Mouse (Mus musculus) adrenal gland, postnatal 36 days (tissue): ENCODE measurements around the gene Mettl8. TPM values are rescaled to one million over a fixed set of nuclear protein-coding genes. Genes with fewer than 3 reads are reported as not detected.
A peak's percentile ranks its signal among the peaks of the same experiment; 100 is the strongest.

Experiments
- DNase-seq, 2 experiments: peaks; one replicate each; pipeline ENCODE4 v3.0.0; 2021; ENCODE audit warnings: mixed read lengths in 1 of 2
- total RNA-seq, 2 experiments: library from RNA; stranded (reverse); gene quantifications; 2 replicates each; pipeline ENCODE4 v1.2.3; 2021

Mettl8 gene
- total RNA-seq, 2 experiments from 2014 or later = 11.3 to 16.6 TPM

GRCm38 (mm10) chr2:71033987-71034386, 21.4 kb downstream of the Mettl8 start:
- no peak for DNase-seq

- no peak for DNase-seq
These were observed 22.4 kb downstream of the Mettl8 start for GRCm38 (mm10) chr2:71033014-71033413.

- DNase-seq = no peak
These were observed 23.2 kb downstream of the Mettl8 start for GRCm38 (mm10) chr2:71031973-71032794.

GRCm38 (mm10) chr2:71030663-71031062, 24.7 kb downstream of the Mettl8 start:
- no peak for DNase-seq

GRCm38 (mm10) chr2:71027631-71028030, 27.8 kb downstream of the Mettl8 start:
- no peak for DNase-seq

- peak; percentile 12 to 17 for DNase-seq
These were observed 28.6 kb downstream of the Mettl8 start for GRCm38 (mm10) chr2:71026787-71027186.

- no peak for DNase-seq
These were observed 29.6 kb downstream of the Mettl8 start for GRCm38 (mm10) chr2:71025576-71026315.

- no peak for DNase-seq
These were observed 31.4 kb downstream of the Mettl8 start for GRCm38 (mm10) chr2:71023986-71024385.

- no peak for DNase-seq
These were observed 32.4 kb downstream of the Mettl8 start for GRCm38 (mm10) chr2:71022991-71023390.

- DNase-seq = no peak
These were observed 34.7 kb downstream of the Mettl8 start for GRCm38 (mm10) chr2:71020674-71021073.

- DNase-seq = no peak
These were observed 35.5 kb downstream of the Mettl8 start for GRCm38 (mm10) chr2:71019704-71020375.

GRCm38 (mm10) chr2:71019277-71019676, 36.1 kb downstream of the Mettl8 start:
- no peak for DNase-seq

- DNase-seq = peak; percentile 69 to 70
These were observed 41.9 kb downstream of the Mettl8 start for GRCm38 (mm10) chr2:71013521-71013920.

- peak; percentile 10 to 32 for DNase-seq
These were observed 43.6 kb downstream of the Mettl8 start for GRCm38 (mm10) chr2:71011816-71012215.

- DNase-seq = no peak
These were observed 51.0 kb downstream of the Mettl8 start for GRCm38 (mm10) chr2:71004354-71004753.

- no peak for DNase-seq
These were observed 52.9 kb downstream of the Mettl8 start for GRCm38 (mm10) chr2:71002509-71002908.

GRCm38 (mm10) chr2:70998771-70999170, 56.6 kb downstream of the Mettl8 start:
- no peak for DNase-seq

GRCm38 (mm10) chr2:70996438-70996837, 58.9 kb downstream of the Mettl8 start:
- no peak for DNase-seq

- no peak for DNase-seq
These were observed 59.5 kb downstream of the Mettl8 start for GRCm38 (mm10) chr2:70995900-70996299.

GRCm38 (mm10) chr2:70993740-70994139, 61.6 kb downstream of the Mettl8 start:
- no peak for DNase-seq

- peak; percentile 69 to 82 for DNase-seq
These were observed 62.7 kb downstream of the Mettl8 start for GRCm38 (mm10) chr2:70992715-70993114.

- peak; percentile 31 to 35 for DNase-seq
These were observed 65.2 kb downstream of the Mettl8 start for GRCm38 (mm10) chr2:70990196-70990595.
